Mouse (Mus musculus): ENCODE results near the gene Zfp653. TPM values are rescaled to one million over a fixed set of nuclear protein-coding genes. Genes with fewer than 3 reads are reported as not detected.

The Zfp653 gene
- total and polyA plus RNA-seq, 3 experiments: 9.0 to 11.4 (median 10.4) TPM

DNA sequence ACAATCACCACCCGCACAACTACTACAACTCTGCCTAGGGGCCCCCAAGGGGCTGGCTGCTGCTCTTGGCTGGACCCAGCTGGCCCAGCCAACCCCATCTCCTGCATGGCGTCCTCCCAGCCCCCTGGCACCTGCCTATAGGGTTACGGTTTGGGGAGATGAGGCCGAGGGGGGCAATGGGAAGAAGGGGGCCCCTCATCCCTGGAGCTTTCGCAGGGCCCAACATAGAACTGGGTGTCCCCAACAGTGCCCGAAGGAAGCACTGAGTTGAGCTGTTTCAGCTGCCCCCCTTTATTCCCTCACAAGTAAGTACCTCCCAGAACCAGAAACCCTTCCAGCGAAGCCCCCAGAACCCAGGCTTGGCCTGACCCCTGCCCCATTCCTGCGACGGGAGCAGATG is 37.0 kb upstream of the Zfp653 start:
- DNase-seq (ENCODE audit: extremely low read depth): no peak
- Histone ChIP-seq H3K4me2 (ENCODE audit: insufficient read depth, low read depth, poor library complexity, severe bottlenecking) (no peak overlapping the region), H3K9ac (ENCODE audit: insufficient read depth, low read depth) (no peak overlapping the region), H3K9me3 (replicated peaks; ENCODE audit: low read length) (no peaks in the 10 kb centered on the region), H3K4me3 (replicated peaks in 1 of 3; ENCODE audit: low read depth in 2 of 3, low read length in 2 of 3, poor library complexity in 1 of 3) (no peak overlapping the region), H3K36me3 (replicated peaks in 1 of 2; ENCODE audit: control insufficient read depth in 1 of 2, insufficient read depth in 1 of 2, low read length in 1 of 2) (peaks cover 27 to 52% of the 10 kb centered on the region in 2 experiments), H3K79me2 (replicated peaks; ENCODE audit: control insufficient read depth, extremely low read depth, insufficient read depth, poor library complexity, severe bottlenecking) (no peaks in the 10 kb centered on the region), H3K27ac (ENCODE audit: insufficient read depth, low read depth) (no peak overlapping the region), H3K27me3 (replicated peaks) (no peaks in the 10 kb centered on the region), H3K4me1 (ENCODE audit: control insufficient read depth in 1 of 2, insufficient read depth in 2 of 2) (no peaks in the 10 kb centered on the region; a peak in 1 of 4 replicates)
- in situ Hi-C loops (cut with MboI; ENCODE audit: low pct_ligation_motif_present, low pct_unique_long_range_greater_than_20kb, low sequenced_read_pairs): no loop called here
- dilution Hi-C loops (cut with MboI; ENCODE audit: extremely low pct_ligation_motif_present, extremely low pct_unique_long_range_greater_than_20kb, low sequenced_read_pairs): no loop called here
- no peak for TF ChIP-seq SMC3 (IDR thresholded peaks at IDR 0.05; ENCODE audit: low read depth, low read length)
- TF ChIP-seq POLR2A (IDR thresholded peaks at IDR 0.05; ENCODE audit: low read depth, low read length): no peak
- TF ChIP-seq BHLHE40 (IDR thresholded peaks at IDR 0.05; ENCODE audit: low read depth, low read length): no peak
- no peak for TF ChIP-seq E2F4 (IDR thresholded peaks at IDR 0.05; ENCODE audit: insufficient replicate concordance, low read depth, low read length)
- no peak for TF ChIP-seq TBP (conservative IDR thresholded peaks at IDR 0.05; ENCODE audit: low read depth, low read length)
- TF ChIP-seq ZKSCAN1 (IDR thresholded peaks at IDR 0.05; ENCODE audit: borderline replicate concordance, low read depth, low read length): no peak
- TF ChIP-seq GABPA (IDR thresholded peaks at IDR 0.05; ENCODE audit: insufficient replicate concordance, low read depth, low read length): no peak
- no peak for TF ChIP-seq KAT2A (IDR thresholded peaks at IDR 0.05; ENCODE audit: insufficient replicate concordance, low read length)
- TF ChIP-seq ZC3H11A (IDR thresholded peaks at IDR 0.05; ENCODE audit: low read depth, low read length): no peak
- TF ChIP-seq MAFK (IDR thresholded peaks at IDR 0.05; ENCODE audit: insufficient replicate concordance, low read length): no peak
- no peak for TF ChIP-seq NELFE (IDR thresholded peaks at IDR 0.05; ENCODE audit: low read depth, low read length)
- no peak for TF ChIP-seq UBTF (IDR thresholded peaks at IDR 0.05; ENCODE audit: low read depth, low read length)

DNA sequence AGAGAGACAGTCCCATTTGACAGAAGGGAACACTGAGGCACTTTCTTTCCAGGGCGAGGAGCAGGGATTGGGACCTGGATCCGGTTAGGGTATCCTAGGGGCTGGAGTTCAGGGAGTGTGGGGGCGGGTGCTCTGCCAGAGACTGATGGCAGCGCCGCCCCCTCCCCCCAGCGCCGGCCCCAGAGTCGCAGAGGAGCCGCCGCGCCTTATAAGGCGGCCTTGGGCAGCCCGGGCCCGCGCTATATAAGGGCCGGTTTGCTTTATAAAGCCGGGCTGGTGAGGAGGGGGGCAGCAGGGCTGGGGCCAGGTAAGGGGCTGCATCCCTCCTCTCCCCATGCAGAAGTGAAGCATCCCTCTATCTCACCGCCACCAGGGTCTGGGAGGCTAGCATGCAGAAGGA is 28.7 kb upstream of the Zfp653 start:
- Histone ChIP-seq H3K9me3 (replicated peaks; ENCODE audit: low read length) (no peaks in the 10 kb centered on the region), H3K4me3 (replicated peaks in 1 of 3; ENCODE audit: low read depth in 2 of 3, low read length in 2 of 3, poor library complexity in 1 of 3) (no peak overlapping the region), H3K4me2 (ENCODE audit: insufficient read depth, low read depth, poor library complexity, severe bottlenecking) (no peak overlapping the region), H3K27ac (ENCODE audit: insufficient read depth, low read depth) (no peak overlapping the region), H3K9ac (ENCODE audit: insufficient read depth, low read depth) (no peak overlapping the region), H3K4me1 (ENCODE audit: control insufficient read depth in 1 of 2, insufficient read depth in 2 of 2) (peaks cover 4 to 7% of the 10 kb centered on the region in 2 experiments; a peak in 2 of 4 replicates), H3K79me2 (replicated peaks; ENCODE audit: control insufficient read depth, extremely low read depth, insufficient read depth, poor library complexity, severe bottlenecking) (no peaks in the 10 kb centered on the region), H3K36me3 (replicated peaks in 1 of 2; ENCODE audit: control insufficient read depth in 1 of 2, insufficient read depth in 1 of 2, low read length in 1 of 2) (no peaks in the 10 kb centered on the region), H3K27me3 (replicated peaks) (peaks cover 39% of the 10 kb centered on the region)
- DNase-seq (ENCODE audit: extremely low read depth): no peak
- in situ Hi-C loops (cut with MboI; ENCODE audit: low pct_ligation_motif_present, low pct_unique_long_range_greater_than_20kb, low sequenced_read_pairs) (no loop called here), dilution Hi-C loops (cut with MboI; ENCODE audit: extremely low pct_ligation_motif_present, extremely low pct_unique_long_range_greater_than_20kb, low sequenced_read_pairs) (no loop called here)
- TF ChIP-seq JUND (conservative IDR thresholded peaks at IDR 0.05; ENCODE audit: low read depth, low read length) (no peak), ETS1 (conservative IDR thresholded peaks at IDR 0.05; ENCODE audit: low read depth, low read length) (no peak), ZKSCAN1 (IDR thresholded peaks at IDR 0.05; ENCODE audit: borderline replicate concordance, low read depth, low read length) (no peak), TBP (conservative IDR thresholded peaks at IDR 0.05; ENCODE audit: low read depth, low read length) (no peak), UBTF (IDR thresholded peaks at IDR 0.05; ENCODE audit: low read depth, low read length) (no peak), MAZ (IDR thresholded peaks at IDR 0.05; ENCODE audit: low read depth, low read length) (no peak), JUN (IDR thresholded peaks at IDR 0.05; ENCODE audit: insufficient read depth, low read depth, low read length) (no peak), RCOR1 (conservative IDR thresholded peaks at IDR 0.05; ENCODE audit: low read depth, low read length) (no peak), EP300 (IDR thresholded peaks at IDR 0.05; ENCODE audit: low read length) (no peak), USF2 (conservative IDR thresholded peaks at IDR 0.05; ENCODE audit: low read depth, low read length) (no peak), KAT2A (IDR thresholded peaks at IDR 0.05; ENCODE audit: insufficient replicate concordance, low read length) (no peak), GABPA (IDR thresholded peaks at IDR 0.05; ENCODE audit: insufficient replicate concordance, low read depth, low read length) (no peak), POLR2A (IDR thresholded peaks at IDR 0.05; ENCODE audit: low read depth, low read length) (no peak), CTCF (conservative IDR thresholded peaks at IDR 0.05 in 1 of 2, IDR thresholded peaks at IDR 0.05 in 1 of 2; ENCODE audit: low read depth in 2 of 2, low read length in 2 of 2) (no peak), ZNF384 (IDR thresholded peaks at IDR 0.05; ENCODE audit: low read depth, low read length) (no peak), USF1 (IDR thresholded peaks at IDR 0.05; ENCODE audit: low read depth, low read length) (no peak), MXI1 (IDR thresholded peaks at IDR 0.05; ENCODE audit: low read depth, low read length) (no peak), ELF1 (IDR thresholded peaks at IDR 0.05; ENCODE audit: low read depth, low read length) (no peak)
